Mouse (Mus musculus): ENCODE data around the gene Trp63. TPM values are rescaled to one million over a fixed set of nuclear protein-coding genes. Genes with fewer than 3 reads are reported as not detected.

Gene Trp63
- total RNA-seq, 1 experiment from 2014 or later: not detected

GRCm38 (mm10) chr16:25751866-25752265, 68.3 kb downstream of the Trp63 start:
- no peak for ATAC-seq (replicated peaks in 1 of 2; ENCODE audit: insufficient read depth in 1 of 2, low FRiP score in 2 of 2, low TSS enrichment in 1 of 2, low read depth in 1 of 2, poor library complexity in 2 of 2, severe bottlenecking in 2 of 2)

- ATAC-seq (replicated peaks in 1 of 2; ENCODE audit: insufficient read depth in 1 of 2, low FRiP score in 2 of 2, low TSS enrichment in 1 of 2, low read depth in 1 of 2, poor library complexity in 2 of 2, severe bottlenecking in 2 of 2): no peak
Observed at GRCm38 (mm10) chr16:25758108-25758507, 74.5 kb downstream of the Trp63 start.

GRCm38 (mm10) chr16:25765549-25765948, 82.0 kb downstream of the Trp63 start:
- no peak for ATAC-seq (replicated peaks in 1 of 2; ENCODE audit: insufficient read depth in 1 of 2, low FRiP score in 2 of 2, low TSS enrichment in 1 of 2, low read depth in 1 of 2, poor library complexity in 2 of 2, severe bottlenecking in 2 of 2)

GRCm38 (mm10) chr16:25774611-25775010, 91.0 kb downstream of the Trp63 start:
- no peak for ATAC-seq (replicated peaks in 1 of 2; ENCODE audit: insufficient read depth in 1 of 2, low FRiP score in 2 of 2, low TSS enrichment in 1 of 2, low read depth in 1 of 2, poor library complexity in 2 of 2, severe bottlenecking in 2 of 2)

GRCm38 (mm10) chr16:25777501-25777900, 93.9 kb downstream of the Trp63 start:
- ATAC-seq (replicated peaks in 1 of 2; ENCODE audit: insufficient read depth in 1 of 2, low FRiP score in 2 of 2, low TSS enrichment in 1 of 2, low read depth in 1 of 2, poor library complexity in 2 of 2, severe bottlenecking in 2 of 2): no peak

- ATAC-seq (replicated peaks in 1 of 2; ENCODE audit: insufficient read depth in 1 of 2, low FRiP score in 2 of 2, low TSS enrichment in 1 of 2, low read depth in 1 of 2, poor library complexity in 2 of 2, severe bottlenecking in 2 of 2): no peak
Observed at GRCm38 (mm10) chr16:25779964-25780363, 96.4 kb downstream of the Trp63 start.

GRCm38 (mm10) chr16:25784246-25784645, 100.7 kb downstream of the Trp63 start:
- ATAC-seq (replicated peaks in 1 of 2; ENCODE audit: insufficient read depth in 1 of 2, low FRiP score in 2 of 2, low TSS enrichment in 1 of 2, low read depth in 1 of 2, poor library complexity in 2 of 2, severe bottlenecking in 2 of 2): no peak

GRCm38 (mm10) chr16:25786457-25786856, 102.9 kb downstream of the Trp63 start:
- ATAC-seq (replicated peaks in 1 of 2; ENCODE audit: insufficient read depth in 1 of 2, low FRiP score in 2 of 2, low TSS enrichment in 1 of 2, low read depth in 1 of 2, poor library complexity in 2 of 2, severe bottlenecking in 2 of 2): no peak

- no peak for ATAC-seq (replicated peaks in 1 of 2; ENCODE audit: insufficient read depth in 1 of 2, low FRiP score in 2 of 2, low TSS enrichment in 1 of 2, low read depth in 1 of 2, poor library complexity in 2 of 2, severe bottlenecking in 2 of 2)
Observed at GRCm38 (mm10) chr16:25792640-25793266, 109.2 kb downstream of the Trp63 start.

- ATAC-seq (replicated peaks in 1 of 2; ENCODE audit: insufficient read depth in 1 of 2, low FRiP score in 2 of 2, low TSS enrichment in 1 of 2, low read depth in 1 of 2, poor library complexity in 2 of 2, severe bottlenecking in 2 of 2): no peak
Observed at GRCm38 (mm10) chr16:25797732-25798294, 114.2 kb downstream of the Trp63 start.

- no peak for ATAC-seq (replicated peaks in 1 of 2; ENCODE audit: insufficient read depth in 1 of 2, low FRiP score in 2 of 2, low TSS enrichment in 1 of 2, low read depth in 1 of 2, poor library complexity in 2 of 2, severe bottlenecking in 2 of 2)
Observed at GRCm38 (mm10) chr16:25799618-25800017, 116.1 kb downstream of the Trp63 start.

- ATAC-seq (replicated peaks in 1 of 2; ENCODE audit: insufficient read depth in 1 of 2, low FRiP score in 2 of 2, low TSS enrichment in 1 of 2, low read depth in 1 of 2, poor library complexity in 2 of 2, severe bottlenecking in 2 of 2): no peak
Observed at GRCm38 (mm10) chr16:25804955-25805354, 121.4 kb downstream of the Trp63 start.

GRCm38 (mm10) chr16:25807116-25807515, 123.6 kb downstream of the Trp63 start:
- no peak for ATAC-seq (replicated peaks in 1 of 2; ENCODE audit: insufficient read depth in 1 of 2, low FRiP score in 2 of 2, low TSS enrichment in 1 of 2, low read depth in 1 of 2, poor library complexity in 2 of 2, severe bottlenecking in 2 of 2)

- ATAC-seq (replicated peaks in 1 of 2; ENCODE audit: insufficient read depth in 1 of 2, low FRiP score in 2 of 2, low TSS enrichment in 1 of 2, low read depth in 1 of 2, poor library complexity in 2 of 2, severe bottlenecking in 2 of 2): no peak
Observed at GRCm38 (mm10) chr16:25817753-25818624, 134.4 kb downstream of the Trp63 start.

- no peak for ATAC-seq (replicated peaks in 1 of 2; ENCODE audit: insufficient read depth in 1 of 2, low FRiP score in 2 of 2, low TSS enrichment in 1 of 2, low read depth in 1 of 2, poor library complexity in 2 of 2, severe bottlenecking in 2 of 2)
Observed at GRCm38 (mm10) chr16:25826016-25826415, 142.5 kb downstream of the Trp63 start.

GRCm38 (mm10) chr16:25832576-25832975, 149.0 kb downstream of the Trp63 start:
- ATAC-seq (replicated peaks in 1 of 2; ENCODE audit: insufficient read depth in 1 of 2, low FRiP score in 2 of 2, low TSS enrichment in 1 of 2, low read depth in 1 of 2, poor library complexity in 2 of 2, severe bottlenecking in 2 of 2): no peak

- ATAC-seq (replicated peaks in 1 of 2; ENCODE audit: insufficient read depth in 1 of 2, low FRiP score in 2 of 2, low TSS enrichment in 1 of 2, low read depth in 1 of 2, poor library complexity in 2 of 2, severe bottlenecking in 2 of 2): no peak
Observed at GRCm38 (mm10) chr16:25835301-25835700, 151.7 kb downstream of the Trp63 start.

GRCm38 (mm10) chr16:25835723-25836122, 152.2 kb downstream of the Trp63 start:
- ATAC-seq (replicated peaks in 1 of 2; ENCODE audit: insufficient read depth in 1 of 2, low FRiP score in 2 of 2, low TSS enrichment in 1 of 2, low read depth in 1 of 2, poor library complexity in 2 of 2, severe bottlenecking in 2 of 2): no peak
